Mouse (Mus musculus) midbrain, postnatal 0 days (tissue): ENCODE results near the gene Itgb3. TPM values are rescaled to one million over a fixed set of nuclear protein-coding genes. Genes with fewer than 3 reads are reported as not detected.

Experiments used
- ATAC-seq: fragments of 200-750 bp; cut with Nextera tagmentation; 2 replicates; pipeline ENCODE4 v1.8.0; 2017; ENCODE audit warnings: moderate number of reproducible peaks, mild to moderate bottlenecking, moderate TSS enrichment, moderate library complexity; ENCODE audit not compliant: low FRiP score
- DNase-seq: peaks from one replicate; pipeline ENCODE4 v3.0.0-alpha.2; 2015; ENCODE audit warnings: low spot score
- H3K27ac ChIP-seq: fragments of 300-500 bp; sonication (generic); 2 replicates; pipeline ENCODE4 v1.5.1; 2014; ENCODE audit warnings: low read depth, mild to moderate bottlenecking, low read length, mixed read lengths
- H3K27me3 ChIP-seq: fragments of 300-500 bp; sonication (generic); 2 replicates; pipeline ENCODE4 v1.6.1; 2014; ENCODE audit warnings: low read length, control low read depth, mixed read lengths; ENCODE audit not compliant: insufficient read depth
- H3K36me3 ChIP-seq: fragments of 300-500 bp; sonication (generic); 2 replicates; pipeline ENCODE4 v1.6.1; 2014; ENCODE audit warnings: low read length, control low read depth, mixed read lengths; ENCODE audit not compliant: insufficient read depth
- H3K4me1 ChIP-seq: fragments of 300-500 bp; sonication (generic); 2 replicates; pipeline ENCODE4 v1.6.1; 2014; ENCODE audit warnings: mild to moderate bottlenecking, control low read depth, antibody characterized with exemption, low read length, mixed read lengths; ENCODE audit not compliant: insufficient read depth
- H3K4me2 ChIP-seq: fragments of 300-500 bp; sonication (generic); 2 replicates; pipeline ENCODE4 v1.6.1; 2014; ENCODE audit warnings: low read depth, mild to moderate bottlenecking, low read length, mixed read lengths; ENCODE audit not compliant: poor library complexity, severe bottlenecking
- H3K4me3 ChIP-seq: fragments of 300-500 bp; sonication (generic); 2 replicates; pipeline ENCODE4 v1.5.1; 2014; ENCODE audit warnings: low read depth, mild to moderate bottlenecking, low read length, moderate library complexity
- H3K9ac ChIP-seq: fragments of 300-500 bp; sonication (generic); replicated peaks from 2 replicates; pipeline ENCODE4 v1.6.1; 2014; ENCODE audit warnings: mild to moderate bottlenecking, low read length, moderate library complexity, mixed read lengths; ENCODE audit not compliant: poor library complexity, severe bottlenecking
- H3K9me3 ChIP-seq: fragments of 300-500 bp; sonication (generic); 2 replicates; pipeline ENCODE4 v1.6.1; 2016; ENCODE audit warnings: low read length, control low read depth
- CTCF ChIP-seq: IDR thresholded peaks from 2 replicates; pipeline ENCODE4 v1.5.1; 2016; ENCODE audit warnings: antibody characterized with exemption, mild to moderate bottlenecking
- WGBS: fragments of 180-500 bp; shearing (Covaris S2); extraction: QIAGEN DNeasy Blood & Tissue Kit; methylation state at CpG from one replicate; pipeline ENCODE4 v1.1.7; 2014; 5-methylcytosine and 5-hydroxymethylcytosine counted together
- polyA plus RNA-seq: library from polyadenylated mRNA; unstranded; fragments of >200 nt; fragmentation: Nextera tagmentation; extraction: Ambion mirVana; gene quantifications from 2 replicates; pipeline ENCODE4 v1.2.1, GENCODE M21; 2015
- total RNA-seq: library from RNA; depleted of rRNA; stranded (reverse); fragments of >200 nt; gene quantifications from 2 replicates; pipeline ENCODE4 v1.2.3, GENCODE M21; 2014; rRNA removed

The Itgb3 gene
- total RNA-seq (1.5 and 1.7 TPM in 2 replicates), polyA plus RNA-seq (0.62 and 0.83 TPM in 2 replicates)

DNA sequence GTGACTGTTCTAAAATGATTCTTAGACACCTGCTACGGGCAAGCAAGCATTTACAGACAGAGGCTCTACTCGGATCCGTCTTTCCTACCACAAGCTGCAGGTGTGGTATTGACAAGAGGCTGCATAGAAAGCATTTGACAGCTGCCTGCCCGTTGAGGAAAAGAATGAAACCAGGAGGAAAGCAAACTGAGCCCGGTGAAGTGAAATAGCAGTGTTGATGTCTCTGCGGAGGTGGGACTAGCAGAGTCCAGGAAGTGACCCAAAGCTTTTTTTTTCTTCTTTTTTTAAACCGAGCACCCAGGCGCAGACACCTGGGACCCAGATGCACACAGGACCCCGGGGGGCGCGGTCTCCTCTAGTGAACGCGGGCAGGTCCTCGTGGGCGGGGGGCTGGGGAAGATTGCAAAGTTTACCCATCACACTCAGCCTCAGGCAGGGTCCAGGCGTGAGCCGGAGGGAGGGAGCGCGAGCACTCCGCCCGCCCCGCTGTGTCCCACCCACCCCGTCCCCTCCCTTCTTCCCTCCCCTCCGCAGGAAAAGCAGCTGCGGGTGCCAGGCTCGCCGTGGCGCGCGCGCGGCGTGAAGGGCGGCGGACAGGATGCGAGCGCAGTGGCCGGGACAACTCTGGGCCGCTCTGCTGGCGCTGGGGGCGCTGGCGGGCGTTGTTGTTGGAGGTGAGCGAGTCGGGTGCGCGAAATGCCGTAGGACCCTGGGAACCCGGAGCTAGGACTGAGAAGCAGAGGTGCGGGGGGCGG lies at the start of gene Itgb3:
Gene Itgb3, plus strand, starts transcription at position 510 of the 755 bp plus-strand sequence.
- no peaks in the 10 kb centered on the region for H3K36me3 ChIP-seq
- WGBS: under 1% methylated on average over 47 of the region's 51 CpGs
- ATAC-seq (peak; percentile 85), DNase-seq (peak; percentile 70)
- 0 out of 2 replicates have a peak, but pooled peaks cover 4% of the 10 kb centered on the region for H3K27me3 ChIP-seq
- peak within 1 kb of the TSS; percentile 57 for H3K4me3 ChIP-seq
- peaks cover 6% of the 10 kb centered on the region; the same call in 1 of the 2 replicates for H3K4me1 ChIP-seq
- H3K9ac ChIP-seq: peak within 1 kb of the TSS; percentile 61
- H3K27ac ChIP-seq: no peak within 1 kb of the TSS
- no peaks in the 10 kb centered on the region for H3K9me3 ChIP-seq
- TF ChIP-seq CTCF: peak; percentile 65
- H3K4me2 ChIP-seq: peak within 1 kb of the TSS; percentile 89

DNA sequence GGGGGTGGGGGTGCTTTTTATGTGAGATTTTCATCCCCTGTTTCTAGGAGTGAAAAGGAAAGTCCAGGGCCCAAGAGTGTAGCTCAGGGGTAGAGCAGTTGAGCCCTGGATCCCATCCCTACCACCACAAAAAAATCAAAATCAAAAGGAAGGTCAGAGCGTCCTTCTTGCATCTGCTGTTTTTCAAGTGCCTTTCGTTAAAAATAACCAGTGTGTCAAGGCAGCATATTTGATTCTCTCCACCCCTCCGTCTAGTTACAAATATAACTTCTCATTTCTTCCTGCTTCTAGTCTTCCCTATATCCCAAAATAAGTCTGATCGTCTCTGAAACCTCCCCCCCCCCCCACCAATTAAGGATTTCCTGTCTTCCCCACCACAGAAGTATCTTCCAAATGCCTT lies 49.7 kb upstream of the Itgb3 start:
- Histone ChIP-seq H3K27me3 (no peaks in the 10 kb centered on the region), H3K4me3 (no peak overlapping the region), H3K4me2 (no peak overlapping the region), H3K36me3 (no peaks in the 10 kb centered on the region), H3K4me1 (no peaks in the 10 kb centered on the region), H3K9me3 (no peaks in the 10 kb centered on the region), H3K27ac (no peak overlapping the region), H3K9ac (no peak overlapping the region)
- no peak for ATAC-seq
- DNase-seq: no peak
- TF ChIP-seq CTCF: no peak
- WGBS: 87% methylated on average over 4 of the region's 4 CpGs

DNA sequence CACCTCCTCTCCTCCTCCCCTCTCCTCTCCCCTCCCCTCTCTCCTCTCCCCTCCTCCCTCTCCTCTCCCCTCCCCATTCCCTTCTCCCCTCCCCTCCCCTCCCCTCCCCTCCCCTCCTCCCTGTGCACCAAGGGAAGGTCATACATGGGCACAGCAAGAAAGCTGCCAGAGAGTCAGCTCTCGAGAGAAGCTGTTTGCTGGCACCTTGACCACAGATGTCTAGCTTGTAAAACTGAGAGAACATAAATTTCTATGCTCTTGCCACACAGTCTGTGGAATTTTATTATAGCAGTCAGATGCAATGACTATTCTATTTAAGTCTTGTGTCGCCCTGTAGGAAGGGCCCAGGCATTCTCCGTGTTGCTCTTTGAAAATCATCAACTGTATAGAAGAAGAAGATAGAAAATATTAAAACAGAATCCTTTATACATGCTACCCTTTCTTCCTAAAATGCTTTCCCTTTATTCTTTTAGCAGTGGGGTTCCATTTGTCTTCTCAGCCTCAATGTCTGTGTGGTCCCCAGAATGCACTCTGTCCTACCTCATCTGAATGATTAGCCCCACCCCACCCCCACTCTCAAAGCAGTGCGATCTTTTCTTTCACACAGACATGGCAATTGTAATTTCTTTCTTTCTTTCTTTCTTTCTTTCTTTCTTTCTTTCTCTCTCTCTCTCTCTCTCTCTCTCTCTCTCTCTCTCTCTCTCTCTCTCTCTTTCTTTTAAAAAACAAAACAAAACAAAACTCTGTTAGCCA lies 49.0 kb upstream of the Itgb3 start:
- H3K4me2 ChIP-seq: no peak overlapping the region
- ATAC-seq (no peak), DNase-seq (no peak)
- no peaks in the 10 kb centered on the region for H3K27me3 ChIP-seq
- H3K4me3 ChIP-seq: no peak overlapping the region
- WGBS: 66% methylated on average over 4 of the region's 4 CpGs
- H3K9me3 ChIP-seq: no peaks in the 10 kb centered on the region
- no peak overlapping the region for H3K27ac ChIP-seq
- TF ChIP-seq CTCF: no peak
- H3K36me3 ChIP-seq: no peaks in the 10 kb centered on the region
- H3K9ac ChIP-seq: no peak overlapping the region
- H3K4me1 ChIP-seq: no peaks in the 10 kb centered on the region

DNA sequence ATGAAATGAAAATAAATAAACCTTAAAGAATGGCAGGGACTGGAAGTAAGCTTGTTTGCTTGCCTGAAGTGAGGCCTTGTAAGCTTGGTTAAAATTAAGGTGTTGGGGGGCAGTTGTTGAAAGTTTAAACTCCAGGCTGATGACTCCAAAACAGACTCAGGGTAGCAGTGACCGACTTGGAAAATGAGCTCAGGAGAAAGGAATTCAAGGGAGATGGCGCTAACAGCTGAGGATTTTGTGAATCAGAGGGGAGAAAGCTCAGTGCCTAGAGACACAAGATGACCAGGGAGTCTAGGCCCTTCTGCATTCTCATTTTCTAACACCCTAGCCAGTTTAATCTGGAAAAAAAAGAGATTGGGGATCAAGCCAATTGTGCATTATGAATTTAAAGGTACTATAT lies 46.8 kb upstream of the Itgb3 start:
- Histone ChIP-seq H3K4me3 (no peak overlapping the region), H3K4me2 (no peak overlapping the region), H3K9me3 (no peaks in the 10 kb centered on the region), H3K27me3 (no peaks in the 10 kb centered on the region), H3K27ac (no peak overlapping the region), H3K9ac (no peak overlapping the region), H3K36me3 (no peaks in the 10 kb centered on the region), H3K4me1 (no peaks in the 10 kb centered on the region)
- ATAC-seq: no peak
- no peak for DNase-seq
- 58% methylated on average over 2 of the region's 2 CpGs for WGBS
- no peak for TF ChIP-seq CTCF

DNA sequence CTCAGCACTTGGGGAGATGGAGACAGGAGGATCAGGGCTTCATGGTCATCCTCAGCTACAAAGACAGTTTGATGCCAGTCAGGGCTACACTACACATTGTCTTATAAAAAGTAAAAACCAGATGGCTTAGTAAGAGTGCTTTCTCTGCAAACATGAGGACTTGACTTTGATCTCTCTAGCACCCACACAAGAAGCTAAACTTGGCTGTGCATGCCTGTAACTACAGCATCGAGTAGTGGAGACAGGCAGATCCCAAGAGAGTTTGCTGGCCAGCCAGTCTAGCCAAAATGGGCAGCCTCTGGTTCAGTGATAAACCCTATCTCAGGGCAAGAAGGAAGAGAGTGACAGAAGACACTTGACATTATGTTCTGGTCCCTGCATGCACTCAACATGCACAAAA lies 44.3 kb upstream of the Itgb3 start:
- DNase-seq (no peak), ATAC-seq (no peak)
- no peak for TF ChIP-seq CTCF
- Histone ChIP-seq H3K27ac (no peak overlapping the region), H3K9me3 (no peaks in the 10 kb centered on the region), H3K27me3 (no peaks in the 10 kb centered on the region), H3K9ac (no peak overlapping the region), H3K4me2 (no peak overlapping the region), H3K4me1 (no peaks in the 10 kb centered on the region), H3K36me3 (no peaks in the 10 kb centered on the region), H3K4me3 (no peak overlapping the region)
- WGBS: 77% methylated on average over 1 of the region's 1 CpGs

DNA sequence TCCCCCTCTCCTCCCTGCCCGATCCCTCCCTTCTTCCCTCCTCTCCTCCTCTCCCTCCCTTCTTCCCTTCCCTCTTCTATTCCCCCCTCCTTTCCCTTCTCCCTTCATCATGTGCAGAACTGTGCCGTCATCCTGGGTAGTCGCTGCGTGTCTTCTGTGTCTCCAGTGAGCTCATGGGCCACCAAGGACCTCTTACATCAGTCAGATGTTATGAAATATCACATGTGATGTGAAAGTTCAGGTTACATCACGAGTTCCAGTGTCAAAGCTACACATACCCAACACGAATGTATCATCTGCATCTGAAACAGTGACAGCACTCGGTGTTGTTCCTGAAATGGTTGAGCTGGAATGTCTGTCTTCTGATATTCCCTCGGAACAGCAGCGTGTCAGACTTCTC lies 42.6 kb upstream of the Itgb3 start:
- no peak for TF ChIP-seq CTCF

More for the DNA sequence above, 42.6 kb upstream of the Itgb3 start:
- H3K27me3 ChIP-seq: no peaks in the 10 kb centered on the region
- H3K4me2 ChIP-seq: no peak overlapping the region
- DNase-seq (no peak), ATAC-seq (no peak)
- H3K4me1 ChIP-seq: no peaks in the 10 kb centered on the region
- no peaks in the 10 kb centered on the region for H3K9me3 ChIP-seq
- no peaks in the 10 kb centered on the region for H3K36me3 ChIP-seq
- WGBS: 84% methylated on average over 9 of the region's 9 CpGs
- H3K4me3 ChIP-seq: no peak overlapping the region
- H3K27ac ChIP-seq: no peak overlapping the region
- H3K9ac ChIP-seq: no peak overlapping the region
